Mouse (Mus musculus) MEL (cell line): Measurements from ENCODE around the gene Gadd45a. TPM values are rescaled to one million over a fixed set of nuclear protein-coding genes. Genes with fewer than 3 reads are reported as not detected.

Source experiments
- DNase-seq: peaks from one replicate; pipeline ENCODE4 v3.0.0; 2011; ENCODE audit warnings: low read depth, low spot score
- H3K27ac ChIP-seq: 2 replicates; pipeline ENCODE4 v1.5.1; 2012; ENCODE audit warnings: low read depth, mild to moderate bottlenecking, control low read depth, low read length, moderate library complexity; ENCODE audit not compliant: control insufficient read depth
- H3K27me3 ChIP-seq, 2 experiments: fragments of 150-350 bp in 1 of 2; sonication (generic) in 1 of 2; 2 replicates each; pipeline ENCODE4 v1.6.1; 2012; ENCODE audit warnings: low read length in 2 of 2, mild to moderate bottlenecking in 2 of 2, improper control_type of control experiment in 1 of 2, moderate library complexity in 1 of 2; ENCODE audit not compliant: insufficient read depth in 2 of 2, control insufficient read depth in 1 of 2
- H3K36me3 ChIP-seq, 2 experiments: 2 replicates each; pipeline ENCODE4 v1.6.1; 2012 to 2014; ENCODE audit warnings: low read length in 2 of 2, improper control_type of control experiment in 1 of 2, inconsistent platforms in 1 of 2, mild to moderate bottlenecking in 1 of 2; ENCODE audit not compliant: insufficient read depth in 2 of 2, control insufficient read depth in 1 of 2
- H3K4me1 ChIP-seq, 2 experiments: fragments of 150-350 bp in 1 of 2; sonication (generic) in 1 of 2; 2 replicates each; pipeline ENCODE4 v1.6.1; 2012; ENCODE audit warnings: low read length in 2 of 2, improper control_type of control experiment in 1 of 2, mild to moderate bottlenecking in 1 of 2; ENCODE audit not compliant: insufficient read depth in 2 of 2, control insufficient read depth in 1 of 2
- H3K4me3 ChIP-seq, 2 experiments: fragments of 150-350 bp in 1 of 2; sonication (generic) in 1 of 2; 2 replicates each; pipeline ENCODE4 v1.5.1; 2012; ENCODE audit warnings: low read depth in 2 of 2, low read length in 2 of 2, mild to moderate bottlenecking in 2 of 2, moderate library complexity in 2 of 2, control low read depth in 1 of 2, improper control_type of control experiment in 1 of 2; ENCODE audit not compliant: control insufficient read depth in 1 of 2, insufficient read depth in 1 of 2
- H3K79me2 ChIP-seq: 2 replicates; pipeline ENCODE4 v1.6.1; 2012; ENCODE audit warnings: mild to moderate bottlenecking, low read length, moderate library complexity; ENCODE audit not compliant: control insufficient read depth, poor library complexity, insufficient read depth
- H3K9ac ChIP-seq: 2 replicates; pipeline ENCODE4 v1.6.1; 2012; ENCODE audit warnings: low read depth, mild to moderate bottlenecking, control low read depth, low read length, moderate library complexity; ENCODE audit not compliant: control insufficient read depth, poor library complexity, severe bottlenecking
- H3K9me3 ChIP-seq: fragments of 150-350 bp; sonication (generic); replicated peaks from 2 replicates; pipeline ENCODE4 v1.6.1; 2012; ENCODE audit warnings: mild to moderate bottlenecking, low read length, improper control_type of control experiment, moderate library complexity; ENCODE audit not compliant: insufficient read depth
- BHLHE40 ChIP-seq: IDR thresholded peaks from 2 replicates; pipeline ENCODE4 v1.6.1; 2012; ENCODE audit warnings: low read depth, mild to moderate bottlenecking, inconsistent platforms, low read length, improper control_type of control experiment, borderline replicate concordance
- EP300 ChIP-seq, 2 experiments: IDR thresholded peaks; 2 replicates each; pipeline ENCODE4 v1.6.1; 2011; ENCODE audit warnings: improper control_type of control experiment in 2 of 2, low read length in 2 of 2, low read depth in 1 of 2, mild to moderate bottlenecking in 1 of 2
- ETS1 ChIP-seq: IDR thresholded peaks from 2 replicates; pipeline ENCODE4 v1.6.1; 2012; ENCODE audit warnings: low read depth, mild to moderate bottlenecking, inconsistent platforms, low read length, improper control_type of control experiment, moderate library complexity
- GATA1 ChIP-seq: IDR thresholded peaks from 2 replicates; pipeline ENCODE4 v1.6.1; 2011; ENCODE audit warnings: low read depth, low read length, improper control_type of control experiment
- JUND ChIP-seq: IDR thresholded peaks from 2 replicates; pipeline ENCODE4 v1.6.1; 2011; ENCODE audit warnings: low read depth, mild to moderate bottlenecking, improper control_type of control experiment, low read length
- MXI1 ChIP-seq: IDR thresholded peaks from 2 replicates; pipeline ENCODE4 v1.6.1; 2011; ENCODE audit warnings: mild to moderate bottlenecking, low read depth, low read length, improper control_type of control experiment
- MYB ChIP-seq: IDR thresholded peaks from 2 replicates; pipeline ENCODE4 v1.6.1; 2011; ENCODE audit warnings: mild to moderate bottlenecking, low read depth, low read length, improper control_type of control experiment
- NELFE ChIP-seq: IDR thresholded peaks from 2 replicates; pipeline ENCODE4 v1.6.1; 2011; ENCODE audit warnings: low read depth, low read length, improper control_type of control experiment
- POLR2A ChIP-seq, 2 experiments: IDR thresholded peaks; 2 replicates each; pipeline ENCODE4 v1.6.1; 2011 to 2012; ENCODE audit warnings: low read length in 2 of 2, mild to moderate bottlenecking in 2 of 2, control low read depth in 1 of 2, improper control_type of control experiment in 1 of 2, low read depth in 1 of 2, moderate library complexity in 1 of 2; ENCODE audit not compliant: control insufficient read depth in 1 of 2, insufficient read depth in 1 of 2, poor library complexity in 1 of 2
- RCOR1 ChIP-seq: IDR thresholded peaks from 2 replicates; pipeline ENCODE4 v1.6.1; 2012; ENCODE audit warnings: low read depth, mild to moderate bottlenecking, inconsistent platforms, low read length, improper control_type of control experiment
- SIN3A ChIP-seq: IDR thresholded peaks from 2 replicates; pipeline ENCODE4 v1.6.1; 2012; ENCODE audit warnings: low read length, improper control_type of control experiment, inconsistent platforms
- UBTF ChIP-seq: IDR thresholded peaks from 2 replicates; pipeline ENCODE4 v1.6.1; 2012; ENCODE audit warnings: low read depth, mild to moderate bottlenecking, inconsistent platforms, low read length, improper control_type of control experiment, moderate library complexity, borderline replicate concordance; ENCODE audit not compliant: insufficient read depth
- polyA plus RNA-seq, 2 experiments: library from polyadenylated mRNA; stranded (reverse) in 1 of 2; unstranded in 1 of 2; fragments of >175 nt in 1 of 2; fragments of >200 nt in 1 of 2; gene quantifications; 2 replicates each; pipeline versions ENCODE4 v1.2.1 to v1.2.4; 2012; ENCODE audit warnings: low replicate concordance in 2 of 2, low read depth in 1 of 2; ENCODE audit not compliant: insufficient read length in 2 of 2, insufficient read depth in 1 of 2, missing spikeins in 1 of 2
- total RNA-seq: library from RNA; depleted of rRNA; stranded (reverse); fragments of 300-350 nt; gene quantifications from 2 replicates; pipeline ENCODE4 v1.2.3, GENCODE M21; 2012

Gene Gadd45a
- total and polyA plus RNA-seq, 3 experiments, result 18.1 to 37.4 TPM; not detected in 1

- TF ChIP-seq MXI1, result no peak
- no peak for TF ChIP-seq NELFE
- 0 out of 2 replicates have a peak, but pooled peaks have one; percentile 48 for TF ChIP-seq SIN3A
- TF ChIP-seq ETS1, result peak; percentile 65
- TF ChIP-seq EP300 (IDR thresholded peaks at IDR 0.05; ENCODE audit: low read depth in 1 of 2, low read length in 2 of 2), result peak; percentile 73 to 79
- TF ChIP-seq GATA1, result peak; percentile 82
- no peak overlapping the region for H3K4me3 ChIP-seq
- H3K36me3 ChIP-seq, result peaks cover 0 to 25% of the 10 kb centered on the region in 2 experiments; a peak in 2 of 4 replicates
- no peaks in the 10 kb centered on the region for H3K9me3 ChIP-seq
- H3K79me2 ChIP-seq, result no peaks in the 10 kb centered on the region
- H3K27ac ChIP-seq, result peak overlapping the region; percentile 76
- no peak overlapping the region for H3K9ac ChIP-seq
- H3K27me3 ChIP-seq, result no peaks in the 10 kb centered on the region
- DNase-seq, result peak; percentile 54
- peaks cover 23 to 28% of the 10 kb centered on the region in 2 experiments for H3K4me1 ChIP-seq
These were observed 27.4 kb downstream of the Gadd45a start for GRCm38 (mm10) chr6:67009888-67010287.

DNA sequence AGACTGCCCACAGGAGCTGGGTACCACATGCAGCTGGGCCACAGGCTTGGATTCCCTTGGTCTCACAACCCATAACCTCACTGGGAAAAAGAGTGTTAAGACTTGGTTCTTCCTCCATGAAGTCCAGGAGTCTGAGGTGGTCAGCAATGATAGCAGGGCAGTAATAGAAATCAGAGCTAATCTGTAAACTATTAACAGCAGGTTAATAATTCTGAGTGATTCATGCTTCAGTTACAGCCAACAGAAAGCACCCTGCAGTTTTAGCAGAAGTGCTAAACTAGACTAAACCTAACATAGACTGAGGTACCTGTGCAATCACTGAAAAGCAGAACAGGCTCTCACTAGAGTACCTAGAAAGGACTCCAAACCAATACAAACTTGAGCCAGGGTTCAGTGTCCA, 37.5 kb downstream of the Gadd45a start:
- Histone ChIP-seq H3K4me1 (0 out of 4 replicates have a peak, but pooled peaks cover 0 to 2% of the 10 kb centered on the region in 2 experiments), H3K9ac (no peak overlapping the region), H3K9me3 (no peaks in the 10 kb centered on the region), H3K27me3 (no peaks in the 10 kb centered on the region), H3K27ac (no peak overlapping the region), H3K4me3 (no peak overlapping the region), H3K36me3 (no peaks in the 10 kb centered on the region), H3K79me2 (peaks cover 2% of the 10 kb centered on the region; the same call in 1 of the 2 replicates)
- DNase-seq, result no peak
- no peak for TF ChIP-seq JUND
- TF ChIP-seq RCOR1, result no peak
- no peak for TF ChIP-seq UBTF
- TF ChIP-seq SIN3A, result no peak
- no peak for TF ChIP-seq POLR2A (IDR thresholded peaks at IDR 0.05; ENCODE audit: control insufficient read depth in 1 of 2, insufficient read depth in 1 of 2, low read depth in 1 of 2, low read length in 2 of 2, poor library complexity in 1 of 2)
- TF ChIP-seq, all 39 proteins: peak for 0

GRCm38 (mm10) chr6:66998645-66999044, 38.6 kb downstream of the Gadd45a start:
- no peak overlapping the region for H3K27ac ChIP-seq
- H3K27me3 ChIP-seq, result no peaks in the 10 kb centered on the region
- H3K9ac ChIP-seq, result no peak overlapping the region
- peaks cover 2% of the 10 kb centered on the region; the same call in 1 of the 2 replicates for H3K79me2 ChIP-seq
- H3K4me1 ChIP-seq, result 0 out of 4 replicates have a peak, but pooled peaks cover 0 to 2% of the 10 kb centered on the region in 2 experiments
- TF ChIP-seq BHLHE40 (no peak), MYB (no peak)
- TF ChIP-seq, all 39 proteins: peak for 0
- Histone ChIP-seq H3K9me3 (no peaks in the 10 kb centered on the region), H3K36me3 (no peaks in the 10 kb centered on the region), H3K4me3 (no peak overlapping the region)
- DNase-seq, result no peak
